Mouse (Mus musculus) liver, embryonic 15.5 days (tissue): ENCODE data around the gene Ttll6. TPM values are rescaled to one million over a fixed set of nuclear protein-coding genes. Genes with fewer than 3 reads are reported as not detected.

Source experiments
- ATAC-seq: fragments of 200-750 bp; cut with Nextera tagmentation; 2 replicates; pipeline ENCODE4 v1.8.0; 2017; ENCODE audit warnings: moderate number of reproducible peaks, mild to moderate bottlenecking, moderate library complexity; ENCODE audit not compliant: insufficient read depth
- H3K27ac ChIP-seq: fragments of 300-500 bp; sonication (generic); replicated peaks from 2 replicates; pipeline ENCODE4 v1.5.1; 2015; ENCODE audit warnings: mild to moderate bottlenecking, inconsistent platforms
- H3K27me3 ChIP-seq: fragments of 300-500 bp; sonication (generic); 2 replicates; pipeline ENCODE4 v1.6.1; 2015; ENCODE audit warnings: mild to moderate bottlenecking, inconsistent platforms
- H3K36me3 ChIP-seq: fragments of 300-500 bp; sonication (generic); replicated peaks from 2 replicates; pipeline ENCODE4 v1.6.1; 2015; ENCODE audit warnings: moderate library complexity, mild to moderate bottlenecking, inconsistent platforms
- H3K4me1 ChIP-seq: fragments of 300-500 bp; sonication (generic); replicated peaks from 2 replicates; pipeline ENCODE4 v1.6.1; 2015; ENCODE audit warnings: inconsistent platforms
- H3K4me2 ChIP-seq: fragments of 300-500 bp; sonication (generic); 2 replicates; pipeline ENCODE4 v1.6.1; 2015; ENCODE audit warnings: moderate library complexity, mild to moderate bottlenecking, inconsistent platforms
- H3K4me3 ChIP-seq: fragments of 300-500 bp; sonication (generic); replicated peaks from 2 replicates; pipeline ENCODE4 v1.5.1; 2015; ENCODE audit warnings: mild to moderate bottlenecking, inconsistent platforms
- H3K9ac ChIP-seq: fragments of 300-500 bp; sonication (generic); 2 replicates; pipeline ENCODE4 v1.6.1; 2015; ENCODE audit warnings: moderate library complexity, mild to moderate bottlenecking, inconsistent platforms
- H3K9me3 ChIP-seq: fragments of 300-500 bp; sonication (generic); replicated peaks from 2 replicates; pipeline ENCODE4 v1.6.1; 2016; ENCODE audit warnings: inconsistent platforms
- WGBS: fragments of 180-500 bp; shearing (Covaris S2); methylation state at CpG from one replicate; pipeline ENCODE4 v1.1.7; 2015; ENCODE audit warnings: mixed read lengths; ENCODE audit not compliant: insufficient replicate concordance; 5-methylcytosine and 5-hydroxymethylcytosine counted together
- polyA plus RNA-seq: library from polyadenylated mRNA; unstranded; fragments of >200 nt; fragmentation: Nextera tagmentation; extraction: Ambion mirVana; gene quantifications from 2 replicates; pipeline ENCODE4 v1.2.1, GENCODE M21; 2015

Gene Ttll6
- polyA plus RNA-seq, 1 experiment from 2014 or later = not detected

DNA sequence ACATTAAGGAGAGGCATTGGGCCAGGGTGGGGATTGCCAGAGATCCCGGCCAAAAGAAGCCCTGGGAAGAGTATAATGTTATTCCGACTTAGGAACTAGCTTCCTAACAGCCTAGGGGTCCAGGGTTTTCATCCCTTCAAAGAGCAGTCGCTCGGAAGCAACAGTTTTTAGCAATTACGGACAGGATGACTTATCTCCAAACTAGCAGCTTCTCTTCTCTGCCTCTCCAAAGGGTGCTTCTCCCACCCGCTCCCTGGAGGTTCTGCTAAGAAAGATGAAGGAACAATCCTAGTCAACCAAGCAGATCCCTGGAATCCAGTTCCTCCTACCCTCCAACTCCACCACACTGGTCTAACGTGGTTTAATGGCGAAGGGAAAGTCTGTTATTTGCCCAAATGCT, 44.8 kb downstream of the Ttll6 start:
- Histone ChIP-seq H3K9ac (no peak overlapping the region), H3K27ac (no peak overlapping the region), H3K36me3 (no peaks in the 10 kb centered on the region), H3K27me3 (peaks cover 100% of the 10 kb centered on the region), H3K4me1 (no peaks in the 10 kb centered on the region), H3K9me3 (no peaks in the 10 kb centered on the region), H3K4me2 (no peak overlapping the region), H3K4me3 (no peak overlapping the region)
- 1% methylated on average over 8 of the region's 8 CpGs for WGBS
- no peak for ATAC-seq

GRCm38 (mm10) chr11:96178911-96179503, 45.4 kb downstream of the Ttll6 start:
- no peak overlapping the region for H3K4me2 ChIP-seq
- no peak overlapping the region for H3K9ac ChIP-seq
- ATAC-seq = no peak
- no peaks in the 10 kb centered on the region for H3K36me3 ChIP-seq
- H3K9me3 ChIP-seq = no peaks in the 10 kb centered on the region
- WGBS = 1% methylated on average over 6 of the region's 6 CpGs
- no peaks in the 10 kb centered on the region for H3K4me1 ChIP-seq
- H3K27ac ChIP-seq = no peak overlapping the region
- H3K27me3 ChIP-seq = peaks cover 99% of the 10 kb centered on the region
- H3K4me3 ChIP-seq = no peak overlapping the region

DNA sequence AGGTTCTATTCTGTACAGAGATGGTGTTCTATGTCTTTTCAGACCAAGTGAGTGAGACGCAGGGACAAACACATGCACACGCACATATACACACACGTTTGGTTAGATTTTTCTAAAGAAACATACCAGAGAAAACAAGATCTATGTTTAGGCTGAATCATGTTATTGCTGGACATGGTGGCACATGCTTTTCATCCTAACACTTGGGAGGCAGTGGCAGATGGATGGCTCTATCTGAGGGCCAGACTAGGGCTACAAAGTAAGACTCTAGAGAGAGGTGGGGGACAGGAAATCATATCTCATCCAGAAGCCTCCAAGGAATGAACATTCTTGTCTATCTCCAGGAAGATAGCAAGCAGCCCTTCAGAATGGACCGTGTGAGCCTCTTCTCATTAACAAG, 47.5 kb downstream of the Ttll6 start:
- Histone ChIP-seq H3K4me1 (no peaks in the 10 kb centered on the region), H3K27ac (no peak overlapping the region), H3K36me3 (no peaks in the 10 kb centered on the region), H3K27me3 (peaks cover 95% of the 10 kb centered on the region), H3K4me3 (no peak overlapping the region), H3K9me3 (no peaks in the 10 kb centered on the region), H3K4me2 (no peak overlapping the region), H3K9ac (no peak overlapping the region)
- WGBS = 18% methylated on average over 4 of the region's 4 CpGs
- ATAC-seq = no peak

GRCm38 (mm10) chr11:96184233-96184632, 50.6 kb downstream of the Ttll6 start:
- no peak overlapping the region for H3K27ac ChIP-seq
- H3K36me3 ChIP-seq = no peaks in the 10 kb centered on the region
- H3K4me1 ChIP-seq = no peaks in the 10 kb centered on the region
- H3K9ac ChIP-seq = no peak overlapping the region
- no peak overlapping the region for H3K4me2 ChIP-seq
- no peak for ATAC-seq
- H3K27me3 ChIP-seq = peaks cover 95% of the 10 kb centered on the region
- H3K4me3 ChIP-seq = no peak overlapping the region
- H3K9me3 ChIP-seq = no peaks in the 10 kb centered on the region

GRCm38 (mm10) chr11:96187321-96187720, 53.7 kb downstream of the Ttll6 start:
- no peaks in the 10 kb centered on the region for H3K4me1 ChIP-seq
- H3K27ac ChIP-seq = no peak overlapping the region
- 18% methylated on average over 4 of the region's 4 CpGs for WGBS
- no peak overlapping the region for H3K4me3 ChIP-seq
- H3K36me3 ChIP-seq = no peaks in the 10 kb centered on the region
- no peak overlapping the region for H3K9ac ChIP-seq
- H3K9me3 ChIP-seq = no peaks in the 10 kb centered on the region
- H3K4me2 ChIP-seq = no peak overlapping the region
- peaks cover 95% of the 10 kb centered on the region for H3K27me3 ChIP-seq
- ATAC-seq = no peak

- WGBS = under 1% methylated on average over 28 of the region's 28 CpGs
These were observed 56.4 kb downstream of the Ttll6 start for GRCm38 (mm10) chr11:96189810-96190522.

DNA sequence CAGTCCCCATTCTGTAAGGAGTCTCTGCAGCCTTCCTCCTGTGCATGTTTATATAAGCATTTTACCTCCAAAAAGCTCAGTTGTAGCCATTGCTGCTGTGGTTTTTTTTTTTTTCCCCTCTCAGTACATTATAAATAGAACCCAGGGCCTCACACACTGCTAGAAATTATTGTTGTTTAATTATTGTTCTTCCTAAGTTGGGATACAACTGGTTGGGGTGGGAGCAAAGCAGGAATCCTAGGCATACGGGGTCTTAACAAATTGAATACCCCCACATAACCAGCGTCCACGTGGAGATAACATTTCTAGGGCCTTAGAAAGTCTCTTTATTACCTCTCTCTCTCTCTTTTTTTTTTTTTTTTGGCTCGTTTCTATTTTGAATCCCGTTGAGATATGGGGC, 57.5 kb downstream of the Ttll6 start:
- H3K4me3 ChIP-seq = no peak overlapping the region
- H3K27ac ChIP-seq = no peak overlapping the region
- no peak overlapping the region for H3K4me2 ChIP-seq
- H3K9me3 ChIP-seq = no peaks in the 10 kb centered on the region
- no peak for ATAC-seq
- no peaks in the 10 kb centered on the region for H3K4me1 ChIP-seq
- no peaks in the 10 kb centered on the region for H3K36me3 ChIP-seq
- peaks cover 100% of the 10 kb centered on the region for H3K27me3 ChIP-seq
- no peak overlapping the region for H3K9ac ChIP-seq
- 3% methylated on average over 5 of the region's 5 CpGs for WGBS

More at GRCm38 (mm10) chr11:96189810-96190522, 56.4 kb downstream of the Ttll6 start:
- no peak overlapping the region for H3K4me3 ChIP-seq
- no peaks in the 10 kb centered on the region for H3K36me3 ChIP-seq
- no peak overlapping the region for H3K27ac ChIP-seq
- no peak overlapping the region for H3K4me2 ChIP-seq
- no peak overlapping the region for H3K9ac ChIP-seq
- no peaks in the 10 kb centered on the region for H3K9me3 ChIP-seq
- ATAC-seq = no peak
- no peaks in the 10 kb centered on the region for H3K4me1 ChIP-seq
- H3K27me3 ChIP-seq = peaks cover 100% of the 10 kb centered on the region

DNA sequence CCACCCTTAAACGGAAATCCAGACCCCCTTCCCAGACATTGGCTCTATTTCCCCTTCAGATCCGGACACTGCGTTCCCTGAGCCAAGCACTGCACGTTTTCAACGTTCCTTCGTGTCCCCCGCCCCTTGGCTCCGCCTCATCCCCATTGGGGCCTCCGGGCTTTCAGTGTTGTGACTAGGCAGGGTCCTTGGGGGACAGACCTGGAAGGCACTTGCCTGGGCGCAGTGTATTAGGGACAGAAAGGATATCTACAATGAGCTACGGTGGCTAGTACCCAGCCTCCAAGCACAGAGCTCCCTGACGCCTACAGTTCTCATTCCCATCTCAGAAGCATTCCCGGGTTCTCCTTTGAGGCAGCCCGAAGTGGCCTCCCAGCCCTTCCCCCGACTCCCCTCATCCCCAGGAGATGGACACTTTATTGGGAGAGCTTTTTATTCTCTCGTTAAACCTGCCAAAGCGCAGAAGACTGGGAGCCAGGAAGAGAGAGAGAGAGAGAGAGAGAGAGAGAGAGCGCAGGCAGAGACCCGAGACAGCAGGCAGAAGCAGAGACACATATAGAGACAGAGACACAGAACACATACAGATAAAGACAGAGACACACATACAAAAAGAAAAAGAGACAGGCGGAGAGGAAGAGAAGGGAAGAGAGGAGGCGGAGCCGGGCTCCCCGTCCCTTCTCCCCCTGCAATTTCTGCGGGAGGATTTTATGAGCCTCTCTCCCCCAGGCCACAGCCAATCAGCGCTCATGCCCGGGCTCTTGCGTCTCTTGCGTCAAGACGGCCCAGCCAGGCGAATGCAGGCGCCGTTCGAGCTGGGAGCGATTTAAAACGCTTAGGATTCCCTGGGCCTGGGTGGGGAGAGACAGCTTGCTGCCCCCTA, 60.2 kb downstream of the Ttll6 start, which contains the start of gene Hoxb13:
Gene Hoxb13 (plus strand): TSS at position 796 of the 880 bp plus-strand sequence.
- WGBS = under 1% methylated on average over 35 of the region's 35 CpGs
- H3K4me2 ChIP-seq = no peak within 1 kb of the TSS; the same call in 1 of the 2 replicates
- H3K4me3 ChIP-seq = no peak within 1 kb of the TSS

GRCm38 (mm10) chr11:96194401-96194710, 60.8 kb downstream of the Ttll6 start:
- Histone ChIP-seq H3K4me3 (no peak overlapping the region), H3K36me3 (no peaks in the 10 kb centered on the region), H3K27me3 (peaks cover 100% of the 10 kb centered on the region), H3K9me3 (no peaks in the 10 kb centered on the region), H3K4me2 (no peak overlapping the region), H3K27ac (no peak overlapping the region), H3K4me1 (no peaks in the 10 kb centered on the region), H3K9ac (no peak overlapping the region)
- 2% methylated on average over 10 of the region's 10 CpGs for WGBS
- no peak for ATAC-seq

More for the DNA sequence above, 60.2 kb downstream of the Ttll6 start, which contains the start of gene Hoxb13:
- ATAC-seq = no peak
- Histone ChIP-seq H3K9me3 (no peaks in the 10 kb centered on the region), H3K4me1 (no peaks in the 10 kb centered on the region), H3K27me3 (peaks cover 100% of the 10 kb centered on the region), H3K9ac (no peak within 1 kb of the TSS), H3K36me3 (no peaks in the 10 kb centered on the region), H3K27ac (no peak within 1 kb of the TSS)

GRCm38 (mm10) chr11:96194961-96195640, 61.5 kb downstream of the Ttll6 start:
- no peaks in the 10 kb centered on the region for H3K9me3 ChIP-seq
- H3K27ac ChIP-seq = no peak overlapping the region
- H3K4me3 ChIP-seq = no peak overlapping the region
- H3K27me3 ChIP-seq = peaks cover 100% of the 10 kb centered on the region
- no peak overlapping the region for H3K9ac ChIP-seq
- H3K4me1 ChIP-seq = no peaks in the 10 kb centered on the region
- ATAC-seq = no peak
- H3K4me2 ChIP-seq = no peak overlapping the region
- WGBS = 8% methylated on average over 11 of the region's 11 CpGs
- H3K36me3 ChIP-seq = no peaks in the 10 kb centered on the region
